Mouse (Mus musculus) cerebellum, adult 11 months (tissue): ENCODE data around the gene Kif22.

Source experiments
- DNase-seq: peaks from one replicate; pipeline ENCODE4 v3.0.0; 2022

The Kif22 gene

DNA sequence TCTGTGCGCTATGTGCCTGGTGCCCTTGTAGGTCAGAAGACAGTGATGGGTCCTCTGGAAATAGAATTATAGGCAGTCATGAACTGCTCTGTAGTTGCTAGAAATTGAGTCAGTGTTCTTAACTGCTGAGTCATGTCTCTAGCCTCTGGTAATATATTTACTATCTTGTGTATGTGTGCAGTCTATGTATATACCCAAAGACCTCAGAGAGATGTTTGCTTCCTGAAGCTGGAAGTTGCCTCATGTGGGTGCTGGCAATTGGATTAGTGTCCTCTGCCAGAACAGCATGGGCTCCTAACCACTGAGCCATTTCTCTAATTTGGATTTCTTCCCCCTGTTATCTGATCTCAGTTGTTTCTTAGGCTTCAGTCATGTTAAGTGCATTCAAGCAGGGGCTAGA, 12.1 kb downstream of the Kif22 start:
- DNase-seq: no peak

DNA sequence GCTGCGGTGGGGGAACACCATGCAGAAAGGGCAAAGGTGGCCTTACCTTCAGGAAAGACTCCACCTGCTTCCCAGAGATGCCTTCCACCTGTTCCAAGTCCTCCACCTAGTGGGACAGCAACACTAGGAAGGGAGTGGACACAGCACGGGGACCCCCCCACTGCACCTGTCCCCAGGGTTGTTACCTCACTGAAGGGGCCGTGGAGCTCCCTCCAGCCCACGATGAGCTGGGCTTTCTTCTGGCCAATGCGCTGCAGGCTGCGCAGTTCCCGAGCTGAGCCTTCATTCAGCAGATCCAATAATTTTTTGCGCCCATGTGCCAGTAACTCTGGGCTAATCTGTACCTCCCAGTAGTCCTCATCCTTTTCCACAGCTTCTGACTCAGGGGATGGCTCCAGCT, 14.4 kb downstream of the Kif22 start:
- no peak for DNase-seq

DNA sequence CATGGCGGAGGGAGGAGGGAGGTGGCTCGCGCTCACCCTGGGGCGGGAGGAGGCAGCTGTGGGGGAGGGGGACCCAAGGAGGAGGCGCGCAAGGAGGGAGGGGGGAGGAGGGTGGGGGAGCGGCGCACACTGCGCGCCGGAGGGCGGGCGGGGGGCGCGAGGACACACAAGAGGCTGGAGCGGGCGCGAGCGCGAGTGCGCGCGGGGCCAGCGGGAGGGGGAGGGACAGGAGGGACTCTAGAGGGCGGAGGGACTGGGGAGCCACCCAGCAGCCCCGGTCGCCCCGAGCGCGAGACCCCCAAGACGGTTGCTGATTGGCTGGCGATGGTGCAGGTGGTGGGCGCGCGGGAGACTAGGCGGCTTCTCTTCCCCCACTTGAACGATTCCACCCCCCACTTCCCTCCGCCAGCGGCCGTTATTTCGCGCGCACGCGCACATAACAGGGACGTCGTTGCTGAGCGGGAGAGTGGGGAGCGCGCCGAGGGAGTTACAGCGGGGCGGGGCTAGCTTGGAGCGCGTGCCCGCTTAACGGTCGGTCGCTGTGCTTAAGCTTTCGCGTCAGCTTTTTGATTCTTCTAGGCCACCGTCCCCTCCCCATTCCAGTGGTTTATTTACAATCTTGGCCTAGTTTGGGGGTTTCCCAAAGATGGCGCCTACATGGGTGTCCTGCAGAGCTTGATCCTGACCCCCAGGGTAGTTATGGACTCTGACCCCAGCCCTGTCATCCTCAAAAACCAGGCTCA, 15.1 kb downstream of the Kif22 start, which contains the start of gene Maz:
Maz (minus strand) TSS at position 54 of the 743 bp plus-strand sequence.
- DNase-seq: peak; percentile 100

DNA sequence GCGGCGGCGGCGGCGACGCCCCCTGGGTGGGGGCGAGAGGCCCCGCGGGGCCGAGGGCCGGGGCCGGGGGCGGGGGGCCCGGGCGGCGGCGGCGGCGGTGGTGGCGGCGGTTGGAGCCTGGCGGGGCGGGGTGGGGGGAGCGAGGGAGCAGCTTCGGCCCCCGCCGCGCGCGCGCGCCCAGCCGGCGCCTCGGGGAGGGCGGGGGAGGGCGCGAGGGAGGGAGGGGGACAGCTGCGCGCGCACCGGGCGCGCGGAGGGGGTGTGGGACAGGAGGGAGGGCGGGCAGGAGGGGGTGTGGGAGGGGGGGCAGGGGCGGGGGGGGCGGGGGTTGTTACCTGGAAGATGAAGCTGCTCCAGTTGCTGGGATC, 15.7 kb downstream of the Kif22 start:
- no peak for DNase-seq

DNA sequence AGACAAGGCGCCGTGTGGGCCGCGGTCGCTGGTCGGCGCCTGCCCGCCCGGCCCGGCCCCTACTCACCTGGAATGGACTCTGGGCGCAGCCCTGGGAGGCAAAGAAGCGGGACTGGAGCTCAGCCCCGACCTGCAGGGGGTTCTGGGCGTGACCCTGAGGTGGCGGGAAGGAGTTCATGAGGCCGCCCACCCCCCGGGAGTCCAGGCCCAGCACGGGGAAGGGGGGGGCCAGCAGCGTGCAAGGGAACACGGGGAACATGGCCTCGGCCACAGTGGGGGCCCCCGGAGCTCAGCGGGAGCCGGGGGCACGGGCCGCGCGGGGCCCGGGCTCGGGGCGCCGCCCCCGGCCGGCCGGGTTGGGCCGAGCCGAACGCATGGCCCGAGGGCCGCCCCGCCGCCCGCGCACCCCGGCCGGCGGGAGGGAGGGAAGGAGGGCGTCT, 16.1 kb downstream of the Kif22 start:
- DNase-seq: peak; percentile 84

DNA sequence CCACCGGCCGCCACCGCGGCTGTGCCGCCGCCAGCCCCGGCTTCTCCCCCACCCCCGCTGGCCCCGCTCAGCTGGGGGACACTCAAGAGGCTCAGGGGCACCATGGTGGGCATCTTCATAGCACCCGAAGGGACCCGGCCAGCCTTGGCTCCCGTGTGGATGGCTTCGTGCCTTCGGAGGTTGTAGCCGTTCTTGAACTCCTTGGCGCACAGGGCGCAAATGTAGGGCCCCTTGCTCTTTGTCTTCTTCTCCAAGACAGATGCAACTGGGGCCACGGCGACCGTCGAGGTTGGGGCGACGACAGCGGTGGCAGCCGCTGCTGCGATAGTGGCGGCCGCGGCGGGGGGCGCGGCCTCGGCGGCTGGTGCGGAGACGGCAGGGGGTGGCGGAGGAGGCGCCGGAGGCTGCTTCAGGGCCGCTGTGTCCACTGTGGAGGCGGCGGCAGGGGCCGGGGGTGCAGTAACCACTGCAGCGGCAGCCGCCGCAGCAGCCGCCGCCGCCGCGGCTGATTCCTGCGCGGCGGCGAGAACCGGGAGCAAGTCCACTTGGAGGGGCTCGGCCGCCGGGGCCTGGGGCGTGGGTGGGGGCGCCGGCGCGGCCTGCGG, 16.6 kb downstream of the Kif22 start:
- no peak for DNase-seq

DNA sequence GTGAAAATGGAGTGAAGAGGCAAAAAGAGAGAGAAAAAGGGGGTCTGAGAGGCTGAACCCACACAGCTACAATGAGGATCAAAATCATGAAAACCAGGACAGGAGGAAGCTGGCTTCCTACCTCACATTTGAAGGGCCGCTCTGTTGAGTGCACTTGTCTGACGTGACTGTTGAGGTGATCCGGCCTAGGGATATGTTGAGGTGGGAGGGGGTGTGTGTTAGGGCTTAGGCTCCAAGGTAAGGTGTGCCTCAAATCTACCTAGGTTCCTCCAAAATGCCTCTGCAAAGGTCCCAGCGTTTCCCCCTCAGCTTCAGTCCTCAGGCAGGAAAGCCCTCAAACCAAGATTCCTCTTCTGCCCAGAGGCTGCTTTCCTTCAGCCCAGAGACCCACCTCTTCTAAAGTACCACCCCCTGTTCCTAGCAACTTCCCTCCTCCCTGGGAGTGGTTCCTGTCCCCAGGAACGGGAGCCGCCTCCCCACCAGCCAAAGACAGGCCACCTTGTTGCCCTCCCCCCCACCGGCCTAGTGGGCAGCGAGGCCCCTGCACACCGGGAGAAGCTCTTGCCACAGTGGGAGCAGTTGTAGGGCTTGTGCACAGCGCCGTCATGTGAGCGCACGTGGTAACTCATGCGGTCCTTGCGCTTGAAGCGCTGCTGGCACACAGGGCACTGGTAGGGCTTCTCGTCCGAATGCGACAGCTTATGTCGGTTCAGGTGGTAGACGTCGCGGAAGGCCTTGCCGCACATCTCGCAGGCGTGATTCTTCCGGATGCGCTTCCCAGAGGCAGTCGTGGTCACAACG, 17.3 kb downstream of the Kif22 start:
- peak; percentile 84 for DNase-seq

DNA sequence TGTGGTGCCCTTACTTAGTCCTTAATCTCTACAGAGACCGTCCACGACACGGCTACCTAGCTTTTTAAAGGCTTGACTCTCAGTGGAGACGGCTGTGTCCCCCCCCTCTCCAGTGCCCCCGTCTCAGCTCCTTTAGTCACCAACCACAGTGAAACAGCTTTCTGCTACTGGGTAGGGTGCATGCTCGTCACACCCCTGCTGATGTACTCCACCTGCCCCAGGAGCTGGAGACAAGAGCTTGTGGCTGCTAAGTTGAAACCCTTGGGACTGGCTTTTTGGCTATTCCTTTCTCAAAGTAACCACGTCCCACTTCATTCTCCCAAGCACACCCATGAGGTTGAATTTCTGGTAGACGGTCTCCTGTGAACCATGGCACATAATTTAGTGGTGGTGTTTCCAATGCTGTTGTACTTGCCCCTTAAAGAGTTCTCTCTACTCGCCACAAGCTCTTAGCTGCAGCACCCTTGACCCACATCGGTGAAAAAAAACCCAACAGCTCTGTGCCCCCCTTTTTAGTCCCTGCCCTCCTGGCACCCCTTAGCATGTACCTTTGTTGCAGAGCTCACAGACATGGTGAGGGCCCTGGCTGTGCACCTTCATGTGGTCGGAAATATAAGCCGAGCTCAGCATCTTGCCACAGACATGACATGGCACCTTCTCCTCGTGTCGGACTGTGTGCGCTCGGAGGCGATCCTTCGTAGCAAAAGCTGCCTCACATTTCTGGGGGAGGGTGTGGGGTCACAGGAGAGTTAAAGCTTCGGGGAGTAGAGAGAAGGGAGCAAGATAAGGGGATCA, 18.2 kb downstream of the Kif22 start:
- no peak for DNase-seq

DNA sequence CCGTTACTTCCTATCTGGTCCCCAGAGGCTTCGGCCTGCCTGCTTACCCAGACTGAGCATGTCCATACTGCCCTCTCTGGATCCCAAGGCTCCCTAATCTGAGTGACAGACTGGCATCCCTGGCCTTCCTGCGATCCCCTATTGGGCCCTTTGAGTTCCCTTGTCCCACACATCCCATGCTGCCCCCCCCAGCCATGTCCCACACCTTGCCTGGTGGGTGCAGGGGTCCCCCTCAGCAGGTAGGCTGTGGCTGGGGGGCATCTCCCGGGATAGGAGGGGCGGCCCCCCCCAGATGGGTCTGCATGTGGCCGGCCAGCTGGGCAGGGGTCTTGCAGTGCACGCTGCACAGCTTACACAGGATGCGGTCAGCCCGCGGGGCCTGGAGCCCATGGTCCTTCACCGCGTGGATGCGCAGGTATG, 19.0 kb downstream of the Kif22 start:
- peak; percentile 60 for DNase-seq

DNA sequence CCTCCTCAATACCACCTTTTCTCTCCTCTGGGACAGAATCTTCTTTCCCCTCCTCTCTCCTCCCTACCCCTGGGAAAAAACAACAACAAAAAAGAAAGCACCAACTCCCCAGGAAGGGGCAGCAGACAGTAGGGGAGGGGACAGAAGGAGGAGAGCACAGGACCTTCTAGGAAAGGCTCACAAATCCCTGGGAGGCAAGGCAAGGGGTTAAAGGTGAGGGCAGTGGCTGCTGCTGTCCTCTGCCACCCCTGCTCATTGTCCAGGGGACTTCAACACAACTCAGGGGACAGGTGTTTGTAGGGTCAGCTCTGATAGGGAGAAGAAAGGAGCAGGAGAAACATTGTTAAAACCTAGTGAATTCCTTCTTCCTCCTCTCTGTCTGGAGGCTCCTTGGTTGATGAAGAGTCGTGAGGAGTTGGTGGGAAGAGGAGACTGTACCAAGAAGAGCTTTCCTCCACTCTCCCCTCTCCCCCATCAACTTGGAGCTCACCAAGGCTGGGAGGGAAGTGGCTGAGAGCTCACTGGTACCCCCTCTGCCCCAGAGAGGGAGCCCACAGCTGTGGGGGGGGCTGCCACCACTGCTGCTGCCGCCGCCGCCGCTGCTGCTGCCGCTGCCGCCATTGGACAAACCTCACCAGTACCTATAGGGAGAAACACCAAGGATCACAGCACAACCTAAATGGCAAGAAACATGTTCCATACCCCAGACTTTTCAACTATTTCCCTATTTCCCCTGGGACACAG, 19.6 kb downstream of the Kif22 start:
- DNase-seq: peak; percentile 44

DNA sequence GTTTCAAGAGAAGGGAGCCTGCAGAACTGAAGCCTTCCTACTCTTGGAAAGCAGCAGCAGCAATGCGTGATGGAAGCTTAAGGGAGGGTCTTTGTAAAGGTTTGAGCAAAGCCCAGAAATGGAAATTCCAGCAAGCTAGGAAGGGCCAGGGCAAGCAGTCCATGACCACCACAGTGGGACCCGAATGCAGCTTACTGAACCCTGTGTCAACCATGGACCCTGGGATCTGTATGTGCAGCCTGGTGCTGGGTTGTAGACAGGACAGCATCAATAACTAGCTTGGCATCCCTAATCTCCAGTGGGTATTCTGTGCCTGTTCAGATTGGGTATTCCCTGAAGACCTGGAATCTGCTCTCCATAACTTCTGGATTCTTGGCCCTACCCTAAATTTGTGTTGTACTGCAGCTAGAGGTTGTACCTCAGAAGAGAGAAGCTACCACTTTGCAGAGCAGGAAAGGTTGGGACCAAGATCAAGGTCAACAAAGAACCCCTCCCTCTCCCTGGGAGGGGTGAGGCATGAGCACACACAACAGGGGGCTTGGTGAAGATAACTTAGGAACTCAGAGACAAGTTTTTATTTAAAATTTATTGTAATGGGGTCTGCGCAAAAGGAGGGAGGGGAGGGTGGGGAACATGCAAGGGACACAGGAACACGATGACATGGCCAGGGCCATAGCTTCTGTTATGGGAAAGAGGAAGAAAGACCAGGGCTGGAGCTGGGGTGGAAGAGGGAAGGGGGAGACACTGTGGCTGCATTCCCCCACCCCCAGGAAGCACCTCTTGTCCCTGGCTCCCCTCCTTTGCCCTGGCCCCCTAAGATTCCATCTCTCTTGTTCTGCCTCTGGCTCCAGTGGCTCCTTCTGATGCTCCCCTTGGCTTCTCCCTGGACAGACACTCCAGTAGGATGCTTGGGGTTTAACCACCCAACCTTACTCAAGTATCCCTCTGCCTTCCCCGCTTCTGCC, 20.4 kb downstream of the Kif22 start:
- DNase-seq: no peak

DNA sequence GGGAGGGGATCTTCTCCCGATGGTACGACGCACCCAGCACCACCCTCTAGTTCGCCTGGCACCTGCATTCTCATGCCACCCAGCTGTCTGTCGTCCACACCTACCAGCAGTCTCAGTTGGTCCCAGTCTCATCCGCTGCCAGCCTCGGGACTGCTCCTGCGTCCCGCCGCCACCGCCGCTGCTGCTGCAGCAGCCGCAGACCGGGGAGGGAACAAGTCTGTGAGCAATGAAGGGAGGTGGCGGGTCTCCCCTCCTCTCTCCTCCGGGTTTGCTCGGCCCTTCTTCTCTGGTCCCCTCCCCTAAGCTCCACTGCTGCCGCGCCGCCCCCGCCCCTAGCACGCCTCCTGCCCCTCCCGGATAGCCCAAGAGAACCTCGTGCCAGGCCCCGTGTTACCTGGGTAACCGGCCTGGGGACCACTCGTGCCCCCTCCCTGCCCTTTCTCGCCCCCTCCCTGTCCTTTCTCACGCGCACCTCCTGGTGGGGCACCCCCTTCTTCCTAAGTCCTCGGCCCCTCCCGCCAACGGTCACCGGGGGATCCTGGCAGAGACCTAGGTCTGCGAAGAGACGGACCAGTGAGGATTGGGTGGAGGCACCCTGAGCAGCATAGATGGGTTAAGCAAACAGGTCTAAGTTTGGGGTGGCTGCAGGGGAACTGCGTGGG, 21.2 kb downstream of the Kif22 start, which contains the start of the genes Gm42742 and Prrt2:
Gm42742 (minus strand) TSS at position 197 of the 662 bp plus-strand sequence.
Prrt2 (minus strand) TSS at position 311 of the 662 bp plus-strand sequence.
- DNase-seq: peak; percentile 70

DNA sequence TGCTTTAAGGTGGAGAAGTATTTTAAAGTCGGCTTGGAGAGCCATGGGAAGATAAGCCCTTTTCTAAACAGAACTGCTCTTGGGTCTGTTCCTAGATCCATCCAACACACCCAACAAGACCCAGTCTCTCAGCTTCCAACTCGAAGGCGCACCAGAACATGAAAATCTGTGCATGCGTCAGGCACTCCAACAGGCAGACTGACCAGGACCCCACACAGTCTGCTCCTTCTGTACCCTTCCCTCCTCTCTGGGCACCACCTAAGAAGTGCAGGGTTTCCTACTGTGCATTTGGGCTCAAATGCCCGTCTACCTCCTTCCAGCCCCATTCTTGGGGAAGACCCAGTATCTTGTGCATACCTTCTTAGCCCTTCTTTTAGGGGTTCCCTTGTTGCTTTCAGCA, 21.8 kb downstream of the Kif22 start:
- DNase-seq: no peak

DNA sequence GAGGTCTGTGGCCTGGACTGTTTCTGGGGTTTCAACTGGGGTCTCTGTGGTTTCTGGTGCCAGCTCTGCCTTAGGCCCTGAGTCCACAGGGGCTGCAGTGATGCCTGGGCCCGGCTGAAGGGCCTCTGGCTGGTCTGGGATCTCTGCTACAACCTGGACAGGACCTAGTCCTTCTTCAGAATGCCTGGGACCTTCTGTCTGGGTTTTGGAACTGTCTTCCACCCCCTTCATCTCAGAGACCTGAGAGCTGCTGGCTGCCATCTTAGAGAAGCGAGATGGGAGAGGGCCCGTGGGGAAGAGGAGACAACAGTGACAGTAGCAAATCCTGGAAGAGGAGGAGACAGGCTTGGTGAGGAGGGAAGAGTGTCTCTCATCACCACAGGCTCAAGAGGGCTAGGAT, 22.2 kb downstream of the Kif22 start:
- peak; percentile 50 for DNase-seq

DNA sequence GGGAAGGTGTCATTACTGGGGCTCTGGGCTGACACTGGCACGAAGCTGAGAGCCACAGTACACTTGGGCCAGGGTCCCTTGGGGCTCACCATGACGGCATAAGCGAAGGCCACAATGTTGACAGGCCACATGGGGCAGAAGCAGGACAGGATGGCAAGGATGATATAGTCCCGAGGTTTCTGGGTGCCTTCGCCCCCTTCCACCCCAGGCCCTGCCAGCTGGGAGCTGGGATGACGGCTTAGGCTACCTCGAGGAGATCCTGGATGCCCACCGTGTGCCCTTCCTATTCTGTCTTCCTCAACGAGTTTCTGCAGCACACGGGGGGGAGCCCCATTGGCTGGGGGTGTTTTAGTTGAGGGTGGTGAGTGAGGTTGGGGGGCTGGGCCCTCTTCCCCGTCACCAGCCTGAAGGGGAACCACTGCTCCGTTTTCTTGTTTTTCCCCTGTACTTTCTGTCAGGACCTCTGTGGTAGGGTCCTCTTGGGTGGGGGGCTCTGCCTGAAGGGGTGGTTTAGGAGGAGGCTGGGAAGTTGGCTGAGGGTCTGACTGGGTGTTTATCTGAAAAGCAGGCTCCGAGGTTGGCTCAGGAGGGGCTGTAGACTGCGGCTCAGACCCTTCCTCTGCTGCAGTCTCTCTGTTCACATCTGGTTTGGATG, 22.8 kb downstream of the Kif22 start:
- peak; percentile 41 for DNase-seq

DNA sequence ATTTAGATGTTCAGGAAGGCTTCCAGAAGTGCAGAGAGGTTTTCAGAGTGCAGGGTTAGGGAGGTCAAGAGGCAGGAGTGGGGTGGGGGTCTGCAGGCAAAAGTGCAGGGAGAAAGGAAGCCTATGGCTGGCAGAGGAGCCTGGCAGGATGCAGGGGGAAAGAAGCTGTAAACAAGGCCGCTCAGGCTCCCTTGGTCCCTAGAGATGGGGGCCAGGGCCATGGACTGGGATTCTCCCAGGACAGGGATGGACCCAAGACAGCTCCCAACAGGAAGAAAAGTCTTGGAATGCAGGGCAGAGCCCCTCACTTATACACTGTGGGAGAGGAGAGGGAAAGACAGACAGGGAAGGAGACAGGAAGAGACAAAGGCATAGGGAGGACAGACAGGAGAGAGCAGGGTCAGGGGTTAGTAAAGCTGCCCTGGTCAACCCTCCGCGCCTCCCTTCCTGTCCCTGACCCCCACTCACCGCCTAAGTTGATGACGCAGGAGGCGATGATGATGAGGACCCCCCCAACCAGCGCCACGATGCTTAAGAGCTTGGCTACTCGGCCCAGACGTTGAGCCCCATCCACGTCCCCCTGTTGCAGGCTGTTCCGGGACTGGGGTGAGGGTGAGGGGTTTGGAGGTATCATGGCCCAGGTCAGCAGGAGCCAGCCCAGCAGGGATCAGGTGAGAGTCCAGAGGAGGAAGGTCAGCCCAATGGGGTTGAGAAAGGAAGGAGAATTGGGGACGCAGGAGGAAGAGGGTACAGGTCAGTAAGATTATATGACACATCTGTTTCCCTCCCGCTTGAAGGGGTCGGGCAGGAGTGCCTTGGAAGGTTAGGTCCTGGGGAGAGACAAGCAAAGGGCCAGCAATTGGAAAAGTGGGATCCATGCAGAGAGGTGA, 23.6 kb downstream of the Kif22 start:
- DNase-seq: peak; percentile 45

DNA sequence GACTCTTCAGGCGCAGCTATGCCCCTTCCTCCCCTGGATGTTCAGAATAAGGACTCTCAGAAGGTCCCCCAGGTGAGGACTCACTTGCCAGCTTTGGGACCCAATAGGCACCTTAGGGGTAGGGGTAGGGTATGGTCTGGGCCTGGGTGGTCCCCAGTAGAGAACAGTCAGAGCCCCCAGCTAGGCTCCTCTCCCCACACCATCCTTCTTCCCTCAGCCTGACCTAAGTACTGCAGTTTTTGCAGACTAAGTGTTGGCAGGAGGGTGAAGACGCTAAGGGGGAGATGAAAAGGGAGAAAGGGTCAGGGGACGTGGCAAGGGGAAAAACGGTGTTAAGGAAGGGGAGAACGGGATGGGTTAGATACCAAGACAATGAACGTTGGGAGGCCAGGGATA, 24.3 kb downstream of the Kif22 start:
- DNase-seq: no peak
